Mouse (Mus musculus) ES-E14 (cell line): ENCODE results near the gene Pcmt1. TPM values are rescaled to one million over a fixed set of nuclear protein-coding genes. Genes with fewer than 3 reads are reported as not detected.

Source experiments
- DNase-seq: peaks from one replicate; pipeline ENCODE4 v3.0.0-alpha.2; 2013; ENCODE audit warnings: low read depth, low spot score
- H3K27ac ChIP-seq: 2 replicates; pipeline ENCODE4 v1.5.1; 2012; ENCODE audit warnings: low read depth, mild to moderate bottlenecking, low read length, moderate library complexity, mixed read lengths; ENCODE audit not compliant: poor library complexity, insufficient read depth, severe bottlenecking
- H3K36me3 ChIP-seq: 2 replicates; pipeline ENCODE4 v1.6.1; 2012; ENCODE audit warnings: mild to moderate bottlenecking, low read length, moderate library complexity, mixed read lengths; ENCODE audit not compliant: control insufficient read depth, poor library complexity, insufficient read depth, severe bottlenecking
- H3K4me1 ChIP-seq, 2 experiments: fragments of 150-350 bp in 1 of 2; sonication (generic) in 1 of 2; 2 replicates each; pipeline ENCODE4 v1.6.1; 2012; ENCODE audit warnings: low read length in 2 of 2, mild to moderate bottlenecking in 1 of 2, mixed read lengths in 1 of 2; ENCODE audit not compliant: control insufficient read depth in 2 of 2, insufficient read depth in 2 of 2, poor library complexity in 1 of 2
- H3K4me3 ChIP-seq, 2 experiments: fragments of 150-350 bp in 1 of 2; sonication (generic) in 1 of 2; 2 replicates each; pipeline ENCODE4 v1.5.1; 2012; ENCODE audit warnings: low read length in 2 of 2, low read depth in 1 of 2, mild to moderate bottlenecking in 1 of 2, mixed read lengths in 1 of 2; ENCODE audit not compliant: insufficient read depth in 1 of 2, poor library complexity in 1 of 2, severe bottlenecking in 1 of 2
- H3K9ac ChIP-seq: 2 replicates; pipeline ENCODE4 v1.6.1; 2012; ENCODE audit warnings: low read depth, mild to moderate bottlenecking, low read length, mixed read lengths; ENCODE audit not compliant: poor library complexity, insufficient read depth, severe bottlenecking
- H3K9me3 ChIP-seq: fragments of 150-350 bp; sonication (generic); 2 replicates; pipeline ENCODE4 v1.6.1; 2012; ENCODE audit warnings: low read depth, mild to moderate bottlenecking, low read length; ENCODE audit not compliant: control insufficient read depth, insufficient read depth
- CHD2 ChIP-seq: IDR thresholded peaks from 2 replicates; pipeline ENCODE4 v1.6.1; 2014; ENCODE audit warnings: mild to moderate bottlenecking, low read depth, low read length, inconsistent platforms
- HCFC1 ChIP-seq: IDR thresholded peaks from 2 replicates; pipeline ENCODE4 v1.6.1; 2012; ENCODE audit warnings: low read length, inconsistent platforms, borderline replicate concordance; ENCODE audit not compliant: insufficient read depth
- MAFK ChIP-seq: IDR thresholded peaks from 2 replicates; pipeline ENCODE4 v1.6.1; 2014; ENCODE audit warnings: mild to moderate bottlenecking, low read depth, low read length, inconsistent platforms; ENCODE audit not compliant: insufficient read depth
- ZC3H11A ChIP-seq: IDR thresholded peaks from 2 replicates; pipeline ENCODE4 v1.6.1; 2012; ENCODE audit warnings: low read depth, mild to moderate bottlenecking, inconsistent platforms, low read length, borderline replicate concordance
- ZNF384 ChIP-seq: IDR thresholded peaks from 2 replicates; pipeline ENCODE4 v1.6.1; 2012; ENCODE audit warnings: low read depth, low read length, inconsistent platforms
- in situ Hi-C, 2 experiments: fragments of 600-800 bp; cut with MboI; formaldehyde crosslinking; loops; one replicate each; pipeline ENCODE4 v1.15.1; 2025; ENCODE audit warnings: low sequenced_read_pairs in 2 of 2, inconsistent platforms in 1 of 2; ENCODE audit not compliant: unreplicated experiment in 2 of 2
- total RNA-seq: library from RNA; depleted of rRNA; stranded (reverse); fragments of 300-350 nt; gene quantifications from 2 replicates; pipeline ENCODE4 v1.2.3, GENCODE M21; 2012

Pcmt1 gene
- total RNA-seq, 1 experiment = 118 TPM

GRCm38 (mm10) chr10:7645911-7646310 is 35.0 kb downstream of the Pcmt1 start:
- no peak overlapping the region for H3K9ac ChIP-seq
- in situ Hi-C loops = no loop called here
- DNase-seq = no peak
- peaks cover 12% of the 10 kb centered on the region for H3K36me3 ChIP-seq
- TF ChIP-seq MAFK = no peak
- no peak for TF ChIP-seq HCFC1
- no peak for TF ChIP-seq ZC3H11A
- no peak for TF ChIP-seq CHD2
- TF ChIP-seq ZNF384 = no peak
- no peak overlapping the region; the same call in 1 of the 2 replicates for H3K27ac ChIP-seq
- H3K4me3 ChIP-seq = no peak overlapping the region
- H3K4me1 ChIP-seq = peaks cover 3 to 4% of the 10 kb centered on the region in 2 experiments; a peak in 1 of 4 replicates
- H3K9me3 ChIP-seq = no peaks in the 10 kb centered on the region

- no peak for TF ChIP-seq ZNF384
- Histone ChIP-seq H3K4me3 (no peak overlapping the region), H3K9me3 (no peaks in the 10 kb centered on the region), H3K27ac (no peak overlapping the region), H3K4me1 (0 out of 4 replicates have a peak, but pooled peaks cover 0 to 2% of the 10 kb centered on the region in 2 experiments), H3K36me3 (peaks cover 23% of the 10 kb centered on the region), H3K9ac (no peak overlapping the region)
- DNase-seq = no peak
- in situ Hi-C loops = no loop called here
Observed at GRCm38 (mm10) chr10:7640366-7640765, 40.6 kb downstream of the Pcmt1 start.

- H3K27ac ChIP-seq = no peak overlapping the region
- no peaks in the 10 kb centered on the region for H3K9me3 ChIP-seq
- H3K4me3 ChIP-seq = no peak overlapping the region
- H3K4me1 ChIP-seq = peaks cover 0 to 2% of the 10 kb centered on the region in 2 experiments; a peak in 1 of 4 replicates
- TF ChIP-seq ZNF384 (no peak), ZC3H11A (no peak), MAFK (no peak), HCFC1 (no peak), CHD2 (no peak)
- H3K9ac ChIP-seq = no peak overlapping the region
- no peak for DNase-seq
- H3K36me3 ChIP-seq = no peaks in the 10 kb centered on the region; the same call in none of the 2 replicates
- in situ Hi-C loops = no loop called here
Observed at GRCm38 (mm10) chr10:7630951-7631720, 49.8 kb downstream of the Pcmt1 start.

- in situ Hi-C loops = no loop called here
- Histone ChIP-seq H3K4me1 (peaks cover 0 to 2% of the 10 kb centered on the region in 2 experiments; a peak in 1 of 4 replicates), H3K36me3 (no peaks in the 10 kb centered on the region; the same call in none of the 2 replicates), H3K4me3 (no peak overlapping the region), H3K9me3 (no peaks in the 10 kb centered on the region), H3K27ac (no peak overlapping the region), H3K9ac (no peak overlapping the region)
- TF ChIP-seq CHD2 (no peak), ZNF384 (no peak), HCFC1 (no peak), ZC3H11A (no peak), MAFK (no peak)
- no peak for DNase-seq
Observed at GRCm38 (mm10) chr10:7630286-7630685, 50.6 kb downstream of the Pcmt1 start.
